Mouse (Mus musculus): ENCODE measurements around the gene Asxl2. TPM values are rescaled to one million over a fixed set of nuclear protein-coding genes. Genes with fewer than 3 reads are reported as not detected.
"Not testable (repeated sequence)": the region's sequence is repeated elsewhere in the genome, so short reads cannot be mapped to it uniquely, and the experiment has no call there.

Asxl2 gene
- total RNA-seq, 1 experiment from 2014 or later = 46.5 TPM

GRCm38 (mm10) chr12:3427891-3428775, 1.5 kb downstream of the Asxl2 start:
- DNase-seq = no peak

GRCm38 (mm10) chr12:3429681-3430442, 3.2 kb downstream of the Asxl2 start:
- DNase-seq = no peak

GRCm38 (mm10) chr12:3430443-3430753, 3.7 kb downstream of the Asxl2 start:
- DNase-seq = no peak

- DNase-seq = no peak
Measured at GRCm38 (mm10) chr12:3430985-3431384, 4.3 kb downstream of the Asxl2 start.

DNA sequence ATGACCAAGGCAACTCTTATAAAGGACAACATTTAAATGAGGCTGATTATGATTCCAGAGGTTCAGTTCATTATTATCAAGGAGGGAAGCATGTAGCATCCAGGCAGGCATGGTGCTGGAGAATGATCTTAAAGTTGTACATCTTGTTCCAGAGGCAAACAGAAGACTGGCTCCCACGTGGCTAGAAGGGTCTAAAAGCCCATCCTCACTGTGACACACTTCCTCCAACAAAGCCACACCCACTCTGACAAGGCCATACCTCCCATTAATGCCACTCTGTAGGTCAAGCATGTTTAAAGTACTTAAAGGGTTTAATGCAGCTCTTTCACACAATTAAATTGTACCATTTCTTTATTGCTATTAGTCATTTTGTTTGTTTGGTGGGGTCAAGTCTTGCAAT, 7.1 kb downstream of the Asxl2 start:
- no peak for DNase-seq

- no peak for DNase-seq
Measured at GRCm38 (mm10) chr12:3436446-3436845, 9.8 kb downstream of the Asxl2 start.

DNA sequence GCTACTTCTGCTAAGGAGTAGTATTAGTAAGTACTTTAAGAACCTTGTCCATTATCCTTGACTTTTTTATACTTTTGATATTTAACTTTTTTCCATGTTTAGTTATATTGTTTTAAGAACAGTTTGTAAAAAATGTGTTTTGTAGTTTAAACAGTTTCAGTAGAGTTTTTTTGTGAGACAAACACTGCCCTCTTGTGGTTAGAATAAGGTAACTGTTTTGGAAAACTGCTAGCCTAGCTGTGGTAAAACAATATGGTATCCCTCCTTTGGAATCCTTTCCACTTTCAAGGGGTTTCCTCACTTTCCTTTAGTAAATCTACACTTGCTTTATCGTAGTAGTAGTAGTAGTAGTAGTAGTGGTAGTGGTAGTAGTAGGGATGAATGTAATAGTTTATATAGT, 11.2 kb downstream of the Asxl2 start:
- no peak for DNase-seq

DNA sequence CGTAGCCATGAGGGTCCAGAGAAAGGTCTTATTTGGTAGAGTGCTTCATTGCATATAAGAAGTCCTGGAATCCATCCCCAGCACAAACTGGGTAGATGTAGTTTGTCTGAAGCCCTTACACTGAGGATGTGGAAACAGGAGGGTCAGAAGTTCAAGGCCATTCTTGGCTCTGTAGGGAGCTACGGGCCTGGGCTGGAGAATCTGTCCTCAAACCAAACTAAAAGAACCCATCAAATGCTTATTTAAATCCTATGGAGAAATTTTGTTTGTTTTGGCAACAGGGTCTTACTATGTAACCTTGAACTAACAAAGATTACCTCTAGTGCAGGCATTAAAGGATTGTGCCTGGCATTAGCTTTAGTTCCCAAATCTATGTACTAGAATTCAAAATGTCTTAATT, 14.3 kb downstream of the Asxl2 start:
- DNase-seq = no peak

DNA sequence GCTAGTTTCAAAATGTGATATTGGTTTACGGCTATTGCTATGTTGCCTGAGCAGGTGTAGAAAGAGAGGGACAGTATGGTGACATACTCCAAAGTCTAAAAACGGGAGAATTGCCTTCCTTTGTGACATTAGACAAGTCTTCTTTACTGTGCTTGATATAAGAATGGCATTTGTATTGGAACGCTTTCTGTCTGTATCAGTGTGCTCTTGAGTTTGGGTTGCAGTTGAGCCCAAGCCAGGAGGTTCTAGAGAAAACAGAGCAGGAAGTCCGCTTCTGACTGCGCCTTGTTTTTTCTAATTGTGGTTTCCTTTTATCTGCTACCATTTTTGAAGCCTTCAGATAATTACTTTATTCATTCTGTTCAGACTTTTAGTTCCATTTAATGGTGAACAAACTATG, 14.7 kb downstream of the Asxl2 start:
- no peak for DNase-seq

DNA sequence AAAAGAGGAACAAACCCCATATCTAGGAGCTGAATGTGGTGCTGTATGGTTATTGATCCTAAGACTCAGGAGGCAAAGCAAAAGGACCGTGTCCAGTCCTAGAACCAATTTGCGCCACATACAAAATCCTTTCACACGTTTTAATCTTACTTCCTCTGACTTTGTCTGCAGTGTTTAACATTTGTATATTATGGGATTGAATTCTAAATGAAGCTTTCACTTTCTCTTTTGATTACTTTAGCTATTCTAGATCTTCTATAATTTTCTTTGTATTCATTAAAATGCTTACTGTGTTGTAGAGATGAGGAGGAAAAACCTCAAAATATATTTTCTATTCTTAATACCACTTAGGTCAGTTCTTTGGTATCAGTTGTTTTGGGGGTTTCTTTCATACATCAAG, 26.9 kb downstream of the Asxl2 start:
- DNase-seq = no peak

GRCm38 (mm10) chr12:3463087-3463486, 36.4 kb downstream of the Asxl2 start:
- DNase-seq = no peak

GRCm38 (mm10) chr12:3499662-3500061, 73.0 kb downstream of the Asxl2 start:
- no peak for DNase-seq

- DNase-seq = no peak
Measured at GRCm38 (mm10) chr12:3500071-3500470, 73.4 kb downstream of the Asxl2 start.

DNA sequence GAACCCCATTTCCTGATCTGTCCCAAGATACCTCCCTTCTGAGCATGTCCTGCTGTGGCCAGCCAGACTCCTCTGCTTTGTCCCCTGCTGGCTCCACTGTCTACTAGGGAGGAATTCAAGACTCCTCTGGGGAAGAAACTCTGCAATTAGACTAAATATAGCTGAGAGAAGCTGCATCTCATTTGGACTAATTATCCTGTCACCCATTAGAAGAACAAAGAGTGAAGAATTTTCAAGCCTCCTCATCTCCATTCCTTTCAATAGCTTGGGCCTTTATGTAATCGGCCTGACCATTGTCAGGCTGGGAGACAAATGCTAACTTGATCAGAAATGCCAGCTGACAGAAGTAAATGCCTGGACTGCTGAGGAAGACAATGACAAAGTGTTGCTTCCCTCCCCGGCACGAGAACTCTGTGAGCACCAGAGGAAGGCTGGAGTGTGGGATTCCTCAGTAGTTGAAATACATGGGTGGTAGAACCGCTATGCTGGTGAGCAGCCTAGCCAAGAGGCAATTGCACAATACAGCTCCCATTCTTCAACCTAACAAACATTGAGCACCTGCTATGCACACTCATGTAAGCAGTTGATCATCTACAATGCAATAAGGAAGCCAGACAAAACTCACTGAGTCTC, 92.1 kb downstream of the Asxl2 start:
- no peak for DNase-seq

DNA sequence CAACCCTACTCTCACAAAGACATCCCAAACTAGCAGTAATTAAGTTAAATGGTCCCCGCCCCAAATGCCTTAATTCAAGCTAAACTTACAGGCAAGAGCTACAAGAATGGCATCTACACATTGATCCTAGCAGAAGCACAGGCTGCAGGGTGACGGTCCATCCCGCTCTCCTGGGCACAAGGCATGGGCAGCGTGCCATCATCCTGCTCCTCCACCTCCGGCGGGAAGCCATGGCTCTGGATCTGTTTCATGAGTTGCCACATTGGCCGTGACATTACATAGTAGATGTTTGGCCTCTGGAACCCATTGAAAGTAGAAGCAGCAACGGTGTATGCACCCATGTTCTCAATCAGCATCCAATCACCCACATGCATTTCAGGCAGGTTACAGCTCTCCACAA, 95.1 kb downstream of the Asxl2 start:
- not testable (repeated sequence) for DNase-seq

DNA sequence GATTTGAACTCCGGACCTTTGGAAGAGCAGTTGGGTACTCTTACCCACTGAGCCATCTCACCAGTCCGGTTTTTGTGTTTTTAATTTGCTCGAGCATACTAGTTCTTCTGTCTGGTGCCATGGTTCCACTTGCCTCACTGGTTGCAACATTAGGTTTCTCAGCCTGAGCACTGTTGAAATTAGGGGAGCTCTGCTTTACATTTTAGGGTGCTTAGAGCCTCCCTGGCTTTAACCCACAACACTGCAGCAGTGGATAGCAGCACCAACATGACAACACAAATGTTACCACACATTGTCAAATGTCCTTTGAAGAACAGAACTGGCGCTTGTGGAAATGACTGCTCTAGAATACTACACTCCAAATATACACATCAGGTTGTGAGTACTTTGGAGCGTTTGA, 98.9 kb downstream of the Asxl2 start:
- no peak for DNase-seq

DNA sequence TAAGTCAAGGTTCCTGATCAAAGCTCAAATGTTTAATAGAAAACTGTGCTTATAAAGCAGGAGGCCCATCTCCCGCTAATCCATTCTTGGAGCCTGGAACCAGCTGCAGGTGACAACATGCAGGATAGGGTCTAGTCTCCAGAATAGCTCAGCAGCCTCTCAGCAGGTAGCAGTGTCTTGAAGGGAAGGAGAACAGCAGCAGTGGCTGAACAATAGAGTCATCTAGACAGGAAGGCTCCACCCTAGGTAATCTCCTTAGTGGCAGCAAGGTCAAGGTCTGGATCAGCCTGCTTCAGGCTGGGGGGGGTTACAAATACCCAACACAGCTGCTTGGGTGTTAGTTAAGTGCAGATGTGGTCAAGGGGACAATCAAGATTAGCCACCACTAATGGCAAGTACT, 108.8 kb downstream of the Asxl2 start:
- DNase-seq = not testable (repeated sequence)

DNA sequence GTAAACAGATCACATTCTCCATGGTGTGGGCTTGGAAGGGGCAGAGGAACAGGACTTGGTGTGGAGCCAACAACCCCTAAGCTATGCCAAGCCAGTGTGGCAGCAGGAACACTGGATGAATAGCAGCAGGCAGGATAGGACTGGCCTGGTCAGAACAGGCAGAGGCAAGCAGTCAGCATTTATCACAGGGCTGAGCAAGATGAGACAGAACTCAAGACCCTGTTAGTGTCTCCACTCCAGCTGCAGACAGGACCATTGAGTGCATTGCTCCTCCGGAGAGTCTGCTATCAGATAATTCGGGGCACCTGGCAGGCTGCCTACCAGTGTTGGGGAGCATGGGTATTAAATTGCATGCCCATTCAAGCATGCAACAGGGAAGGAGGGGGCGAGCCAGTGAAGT, 111.0 kb downstream of the Asxl2 start:
- no peak for DNase-seq

DNA sequence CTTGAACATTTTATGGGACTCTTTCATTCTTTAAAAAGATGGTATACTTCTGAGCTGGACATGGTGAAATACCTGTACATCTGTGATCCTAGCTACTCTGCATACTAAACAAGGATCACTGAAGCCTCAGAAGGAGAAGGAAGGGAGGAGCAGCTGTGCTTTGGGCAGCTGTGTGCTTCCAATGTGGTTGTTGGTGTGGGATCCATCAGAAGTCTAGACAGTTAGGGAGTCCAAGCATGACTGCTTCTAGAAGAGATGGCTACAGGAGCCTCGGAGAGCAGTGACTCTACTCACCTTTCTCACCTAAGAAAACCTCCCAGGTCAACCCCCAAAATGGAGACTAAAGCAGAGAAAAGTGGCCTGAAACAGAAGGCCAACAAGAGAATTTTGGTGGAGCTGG, 111.4 kb downstream of the Asxl2 start:
- DNase-seq = no peak

DNA sequence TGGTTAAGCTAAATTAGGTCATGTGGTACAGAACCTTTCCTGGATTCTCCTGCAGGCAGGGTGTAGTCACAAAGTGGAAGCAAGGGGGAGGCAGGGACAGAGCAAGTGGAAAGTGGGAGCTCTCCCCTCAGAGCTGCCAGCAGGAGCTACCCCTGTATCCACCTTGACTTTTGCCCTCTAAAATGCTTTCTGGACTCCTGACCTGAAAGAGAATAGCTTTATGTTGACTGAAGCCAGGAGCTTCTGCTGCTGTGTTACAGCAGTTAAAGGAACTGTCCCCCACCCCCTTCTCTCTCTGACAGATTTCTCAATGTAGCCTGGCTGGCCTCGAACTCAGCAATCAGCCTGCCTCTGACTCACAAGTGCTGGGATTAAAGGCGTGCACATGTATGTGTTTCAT, 112.9 kb downstream of the Asxl2 start:
- no peak for DNase-seq

GRCm38 (mm10) chr12:3540871-3541270, 114.2 kb downstream of the Asxl2 start:
- no peak for DNase-seq

- no peak for DNase-seq
Measured at GRCm38 (mm10) chr12:3545451-3545850, 118.8 kb downstream of the Asxl2 start.

GRCm38 (mm10) chr12:3546121-3546658, 119.5 kb downstream of the Asxl2 start:
- no peak for DNase-seq

Data from adrenal gland, postnatal 25 days (tissue).